Mouse (Mus musculus) midbrain, embryonic 16.5 days (tissue): Measurements from ENCODE around the gene Cib2. TPM values are rescaled to one million over a fixed set of nuclear protein-coding genes. Genes with fewer than 3 reads are reported as not detected.

Experiments
- polyA plus RNA-seq: library from polyadenylated mRNA; unstranded; fragments of >200 nt; fragmentation: Nextera tagmentation; extraction: Ambion mirVana; gene quantifications from 2 replicates; pipeline ENCODE4 v1.2.1, GENCODE M21; 2015

The Cib2 gene
- polyA plus RNA-seq, 1 experiment from 2014 or later: 60.3 TPM

Other genes with a start within 250 kb of the Cib2 start
- 53.4 and 59.3 TPM in 2 replicates for gene Dmxl2, start 58.6 kb downstream of the Cib2 start, polyA plus RNA-seq
- gene Sh2d7, start 21.2 kb downstream of the Cib2 start, polyA plus RNA-seq: not detected in 2 replicates
- gene Idh3a, start 26.1 kb upstream of the Cib2 start, polyA plus RNA-seq: 148 and 165 TPM in 2 replicates
- 20.6 and 33.4 TPM in 2 replicates for gene Acsbg1, start 101.7 kb upstream of the Cib2 start, polyA plus RNA-seq
- 7.4 and 8.4 TPM in 2 replicates for gene Dnaja4, start 138.7 kb upstream of the Cib2 start, polyA plus RNA-seq
- gene Wdr61, start 174.3 kb upstream of the Cib2 start, polyA plus RNA-seq: 90.0 and 91.9 TPM in 2 replicates
- 19.3 TPM in 2 replicates for gene Crabp1, start 204.5 kb upstream of the Cib2 start, polyA plus RNA-seq